Mouse (Mus musculus) erythroblast, adult 5-6 weeks (primary cell): ENCODE data around the gene Ifitm1. TPM values are rescaled to one million over a fixed set of nuclear protein-coding genes. Genes with fewer than 3 reads are reported as not detected.
"Not testable (repeated sequence)": the region's sequence is repeated elsewhere in the genome, so short reads cannot be mapped to it uniquely, and the experiment has no call there.

ENCODE experiments used
- ATAC-seq: replicated peaks from 2 replicates; pipeline ENCODE4 v1.8.0; 2016; ENCODE audit warnings: moderate number of reproducible peaks, mild to moderate bottlenecking, moderate TSS enrichment, inconsistent platforms; ENCODE audit not compliant: poor library complexity, low FRiP score, severe bottlenecking
- total RNA-seq, 2 experiments: library from RNA; stranded (forward) in 1 of 2; stranded (reverse) in 1 of 2; fragments of 150-400 nt in 1 of 2; fragments of 200-764, 138-1000 nt in 1 of 2; gene quantifications; 2 replicates each; pipeline versions ENCODE4 v1.2.3 to v1.2.4; 2015 to 2017; ENCODE audit warnings: low replicate concordance in 2 of 2

Gene Ifitm1
- total RNA-seq, 2 experiments from 2014 or later, result 11.8 to 47.3 TPM

DNA sequence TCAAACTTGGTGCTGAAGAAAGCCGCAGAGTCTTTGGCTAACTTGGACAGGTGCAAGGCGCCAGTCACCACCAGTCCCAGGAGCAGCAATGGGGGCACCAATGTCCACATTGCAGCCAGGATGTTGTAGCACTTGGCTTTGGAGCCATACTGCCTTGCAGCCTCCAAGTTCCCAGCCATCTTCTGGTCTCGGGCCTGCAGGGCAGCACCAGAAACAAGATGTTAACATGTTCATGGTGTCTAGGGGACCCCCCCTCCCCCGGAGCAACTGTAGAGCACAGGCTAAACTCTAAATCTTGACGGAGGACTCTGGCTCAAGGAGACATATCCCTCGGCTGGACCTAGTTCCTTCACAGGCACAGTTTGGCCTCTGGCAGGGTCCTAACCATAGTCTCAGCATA is 17.8 kb upstream of the Ifitm1 start:
- ATAC-seq, result no peak

DNA sequence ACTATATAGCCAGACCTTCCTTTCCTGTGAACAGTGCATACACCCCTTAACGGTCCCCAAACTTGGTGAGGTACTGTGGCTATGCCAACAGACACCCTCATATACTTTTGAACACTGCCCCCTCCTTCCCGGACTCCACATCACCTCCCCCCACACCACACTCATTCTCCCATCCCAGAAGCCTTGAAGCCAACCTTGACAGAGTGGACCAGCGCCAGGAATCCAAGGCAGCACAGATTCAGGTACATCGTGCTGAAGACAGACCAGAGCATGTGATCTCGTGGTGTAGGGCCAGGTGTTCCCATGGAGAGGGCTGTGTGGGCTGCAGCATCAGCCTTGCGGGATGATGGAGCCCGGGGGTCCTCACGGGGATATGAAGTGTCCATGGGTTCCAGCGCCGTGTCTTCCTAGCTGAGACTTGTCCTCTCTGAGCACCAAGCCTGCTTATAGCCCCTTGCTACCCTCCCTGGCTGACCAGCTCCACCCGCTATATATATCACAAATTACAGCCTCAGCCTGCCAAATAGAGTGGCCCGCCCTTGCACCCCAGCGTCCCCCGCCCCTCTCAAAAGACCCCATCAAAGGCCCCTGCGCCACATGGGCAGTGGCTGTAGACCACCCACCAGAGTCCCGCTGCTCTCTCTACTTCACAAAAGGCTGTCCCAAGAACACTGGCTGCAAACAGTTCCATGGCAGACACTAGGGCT is 17.0 kb upstream of the Ifitm1 start, which contains the start of gene Ifitm5:
TSS of gene Ifitm5 (minus strand) at position 468 of the 707 bp plus-strand sequence.
- ATAC-seq, result no peak

DNA sequence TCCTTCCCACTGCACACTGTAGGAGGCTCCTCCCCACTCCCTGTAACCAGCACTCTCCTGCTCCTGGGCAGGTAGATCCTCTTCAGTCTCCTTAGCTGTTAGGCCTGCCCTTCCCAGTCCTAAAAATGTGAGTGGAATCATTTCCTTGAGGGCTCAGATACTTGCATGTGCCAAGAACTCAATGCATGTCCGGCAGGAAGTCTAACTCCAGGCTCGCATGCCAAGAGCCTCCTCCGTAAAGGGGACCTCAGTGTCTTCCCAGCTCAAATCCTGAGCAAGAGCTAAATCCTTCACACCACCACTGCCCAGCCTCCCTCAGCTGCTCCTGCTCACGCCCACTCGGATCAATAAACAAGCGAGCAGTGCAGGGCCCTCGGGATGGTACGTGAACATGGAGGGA is 16.0 kb upstream of the Ifitm1 start:
- no peak for ATAC-seq

DNA sequence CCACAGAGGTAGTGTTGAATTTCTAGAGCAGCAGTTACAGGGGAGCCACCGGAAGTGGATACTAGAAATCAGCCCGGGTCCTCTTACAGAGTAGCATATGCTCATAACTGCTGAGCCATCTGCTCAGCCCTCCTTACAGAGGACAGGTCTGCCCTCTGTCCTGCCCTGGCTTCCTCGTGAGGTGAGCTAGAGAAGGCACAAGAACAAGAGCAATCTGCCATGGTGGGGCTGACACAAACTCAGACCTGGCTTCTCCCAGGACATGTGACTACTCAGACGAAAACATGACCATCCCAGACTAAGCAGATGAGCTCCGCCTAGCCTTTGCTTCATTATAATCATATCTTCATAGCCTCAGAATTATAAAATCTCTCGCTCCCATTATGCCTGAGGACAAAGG is 15.3 kb upstream of the Ifitm1 start:
- ATAC-seq, result no peak

DNA sequence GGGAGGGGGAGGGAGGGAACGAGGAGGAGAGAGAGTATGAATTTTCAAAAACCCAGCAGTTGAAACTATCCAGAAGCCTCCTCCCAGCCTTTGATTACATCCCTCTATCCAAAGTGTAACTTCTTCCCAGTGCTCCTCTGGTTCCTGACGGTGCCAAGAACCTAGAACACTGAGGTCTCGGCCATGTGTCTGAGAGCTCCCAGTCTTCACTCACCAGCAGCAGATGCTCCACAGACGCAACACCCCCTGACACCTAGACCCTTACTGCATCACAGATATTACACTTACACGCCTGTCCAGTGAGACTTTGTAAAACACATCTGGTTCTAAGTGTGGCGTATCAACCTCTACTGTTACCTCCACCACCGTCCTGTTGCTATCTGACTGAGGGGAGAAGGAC is 14.6 kb upstream of the Ifitm1 start:
- no peak for ATAC-seq

DNA sequence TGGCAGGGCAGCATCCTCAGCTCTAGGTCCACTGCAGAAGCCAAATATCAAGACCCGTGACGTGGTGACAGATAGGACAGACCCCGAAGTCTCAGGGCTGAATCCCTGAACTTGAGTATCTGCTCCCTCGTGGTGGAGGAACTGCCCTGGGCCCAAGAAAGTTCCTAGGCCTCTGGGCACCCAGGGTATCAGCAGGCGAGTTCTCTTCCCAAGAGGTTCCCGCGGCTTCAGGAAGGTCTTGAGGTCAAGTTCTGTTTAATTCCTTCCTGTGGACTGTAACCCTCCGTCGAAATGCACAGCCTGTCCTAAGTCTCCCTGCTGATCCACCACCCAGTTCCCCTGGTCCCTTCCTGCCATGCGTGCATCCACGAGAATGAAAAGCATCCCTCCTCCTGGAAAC is 13.9 kb upstream of the Ifitm1 start:
- ATAC-seq, result no peak

DNA sequence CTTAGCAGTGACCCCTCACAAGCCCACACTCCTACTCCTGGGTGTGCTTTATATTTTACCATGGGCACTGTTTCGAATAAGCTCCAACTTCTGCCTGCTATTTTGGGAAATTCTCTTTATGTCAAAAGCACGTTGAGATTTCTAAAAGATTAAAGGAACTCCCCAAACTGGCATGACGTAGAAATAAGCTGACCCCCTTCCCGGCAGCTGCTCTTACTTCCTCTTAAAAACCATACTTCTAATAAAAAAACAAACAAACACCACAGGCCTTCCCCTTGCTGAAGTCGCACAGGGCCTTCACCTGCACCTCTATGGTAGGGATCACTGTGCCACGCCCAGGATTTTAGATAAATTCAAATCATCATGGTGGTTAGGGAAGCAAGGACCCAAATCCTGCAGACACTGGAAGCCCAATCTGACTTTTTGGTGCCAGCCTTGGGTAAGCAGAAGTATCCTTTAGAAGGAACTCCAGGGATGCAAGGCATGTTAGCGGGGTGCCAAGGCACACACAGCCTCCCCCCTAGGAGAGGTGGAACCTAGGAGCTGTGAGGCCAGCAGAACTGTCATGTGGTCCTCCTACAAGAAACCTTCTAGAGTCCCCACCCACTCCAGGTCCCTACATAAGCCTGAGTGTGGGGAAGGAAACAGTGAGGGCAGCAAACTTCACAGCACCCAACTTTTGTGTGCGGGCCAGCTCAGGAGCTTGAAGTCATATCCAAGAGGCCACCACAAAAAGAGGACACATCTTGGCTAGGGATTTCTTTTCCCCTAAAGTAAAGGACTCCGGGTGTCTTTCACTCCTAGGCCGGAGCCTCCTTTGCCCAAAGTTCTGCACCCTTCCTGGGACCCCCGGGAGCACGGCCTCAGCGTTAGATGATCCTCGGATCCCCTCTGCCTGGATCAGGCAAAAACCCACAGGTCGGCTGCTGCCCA is 13.0 kb upstream of the Ifitm1 start:
- ATAC-seq, result no peak

DNA sequence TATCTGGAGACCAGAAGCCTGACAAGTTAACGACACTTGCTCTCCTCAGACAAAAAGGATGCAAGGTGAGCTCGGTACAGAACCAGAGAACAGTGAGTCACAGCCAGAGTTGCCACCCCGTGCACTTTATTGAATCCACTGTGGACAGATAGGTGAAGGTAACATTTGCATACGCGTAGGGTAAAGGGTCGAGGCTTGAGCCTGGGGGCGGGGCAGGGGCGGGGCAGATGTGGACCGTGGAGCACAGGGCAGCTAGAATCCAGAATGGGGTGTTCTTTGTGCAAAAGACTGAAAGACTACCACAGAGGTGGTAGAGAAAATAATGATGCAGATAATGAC is 12.3 kb upstream of the Ifitm1 start:
- no peak for ATAC-seq

DNA sequence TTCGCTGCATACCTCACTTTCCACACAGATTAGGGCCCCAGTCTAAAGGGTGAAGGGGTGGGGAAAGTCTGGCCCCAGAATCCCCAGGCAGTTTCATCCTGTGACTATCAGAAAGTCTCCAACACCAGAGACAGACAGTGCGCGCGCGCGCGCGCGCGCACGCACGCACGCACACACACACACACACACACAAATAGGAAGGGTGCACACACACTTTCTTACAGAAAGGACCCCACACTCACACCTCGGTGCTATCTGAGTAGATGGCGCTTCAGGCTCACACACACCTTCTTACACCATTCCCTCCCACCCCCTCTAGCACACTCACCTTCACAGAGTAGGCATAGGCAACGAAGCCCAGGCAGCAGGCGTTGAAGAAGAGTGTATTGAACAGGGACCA is 11.7 kb upstream of the Ifitm1 start:
- ATAC-seq, result no peak

DNA sequence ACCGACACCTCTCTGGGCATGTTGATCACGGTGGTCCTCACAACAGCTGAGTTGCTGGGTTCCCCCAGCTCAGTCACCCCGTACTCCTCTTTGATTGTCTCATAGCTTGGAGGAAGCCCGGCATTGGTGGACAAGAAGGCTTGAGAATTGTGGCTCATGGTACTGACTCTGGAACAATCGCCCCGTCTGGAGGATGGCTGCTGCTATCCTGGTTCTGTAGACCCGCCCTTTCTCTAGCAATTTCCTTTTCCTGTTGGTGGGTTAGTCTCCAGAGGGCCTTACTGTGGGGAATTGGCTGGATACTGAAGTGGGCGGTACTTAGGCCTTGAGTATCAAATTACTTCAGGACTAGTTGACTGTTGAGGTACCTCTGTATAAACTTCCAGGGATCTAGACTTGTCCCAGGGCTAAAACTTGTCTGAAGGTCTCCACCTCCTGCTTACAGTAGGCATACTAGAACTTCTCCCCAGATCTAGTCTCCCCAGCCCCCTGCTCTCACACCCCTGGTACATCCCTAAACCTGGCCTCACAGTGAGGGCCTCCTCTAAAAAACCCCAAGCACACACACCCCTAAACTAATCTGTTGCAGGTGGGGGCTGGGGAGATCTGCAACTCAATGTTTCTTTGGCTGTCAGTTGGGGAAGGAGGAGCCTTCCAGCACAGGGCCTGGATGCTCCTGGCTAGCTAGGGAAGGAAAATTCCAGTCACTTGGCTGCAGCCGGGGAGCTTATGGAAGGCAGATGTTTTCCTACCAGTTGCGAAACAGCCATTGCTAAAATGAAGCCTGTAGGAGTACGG is 11.1 kb upstream of the Ifitm1 start, which contains the start of the genes Gm45717 and Ifitm2:
TSS of gene Gm45717 (minus strand) at position 180 of the 798 bp plus-strand sequence.
TSS of gene Ifitm2 (minus strand) at position 230 of the 798 bp plus-strand sequence.
- ATAC-seq, result no peak

DNA sequence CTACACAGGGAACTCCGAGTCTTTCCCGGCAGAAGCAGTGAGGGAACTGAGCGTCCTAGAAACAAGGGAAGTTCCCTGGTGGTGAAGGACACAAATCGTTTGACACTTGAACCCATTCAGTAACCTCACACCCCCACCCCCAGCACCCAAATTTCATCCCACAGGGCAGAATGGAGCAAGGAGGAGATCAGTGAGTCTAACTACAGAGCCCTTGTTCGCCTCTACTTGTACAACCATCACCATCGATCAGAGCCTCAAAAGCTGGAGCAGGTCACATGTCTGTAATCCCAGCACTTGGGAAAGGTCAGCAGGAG is 10.5 kb upstream of the Ifitm1 start:
- no peak for ATAC-seq

DNA sequence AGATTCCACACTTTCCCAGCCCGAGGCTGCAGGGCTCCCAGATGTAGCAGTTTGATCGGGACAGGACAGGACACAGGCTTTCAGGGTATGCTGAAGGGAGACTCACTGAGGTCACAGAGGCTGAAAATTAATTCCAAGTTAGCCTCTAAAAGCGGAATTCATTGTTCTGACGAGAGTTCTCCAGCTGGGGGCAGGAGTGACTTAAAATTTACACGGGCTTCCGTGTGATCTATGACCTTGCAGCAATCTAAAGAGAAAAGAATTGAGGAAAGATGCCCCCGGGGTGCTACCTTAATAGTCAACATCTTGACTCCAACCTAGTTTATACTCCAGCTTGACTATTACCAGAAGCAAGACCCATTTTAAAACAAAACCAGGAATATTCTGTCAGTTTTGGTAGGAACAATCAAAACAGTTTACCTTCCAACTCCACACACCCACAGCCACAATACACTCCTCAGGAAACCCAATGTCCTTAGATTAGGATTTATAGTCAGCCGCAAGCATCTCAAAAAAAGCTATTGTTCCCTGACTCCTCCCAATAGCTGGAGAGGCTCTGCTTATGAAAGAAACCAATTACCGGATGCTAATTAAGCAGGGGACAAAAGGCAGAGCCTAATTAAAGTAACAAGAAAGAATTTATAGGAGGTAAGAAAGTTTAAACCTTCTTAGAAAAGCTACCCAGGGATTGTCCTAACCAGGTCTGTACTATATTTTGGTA is 7.7 kb upstream of the Ifitm1 start:
- 0 out of 2 replicates have a peak, but pooled peaks have one; percentile 33 for ATAC-seq

DNA sequence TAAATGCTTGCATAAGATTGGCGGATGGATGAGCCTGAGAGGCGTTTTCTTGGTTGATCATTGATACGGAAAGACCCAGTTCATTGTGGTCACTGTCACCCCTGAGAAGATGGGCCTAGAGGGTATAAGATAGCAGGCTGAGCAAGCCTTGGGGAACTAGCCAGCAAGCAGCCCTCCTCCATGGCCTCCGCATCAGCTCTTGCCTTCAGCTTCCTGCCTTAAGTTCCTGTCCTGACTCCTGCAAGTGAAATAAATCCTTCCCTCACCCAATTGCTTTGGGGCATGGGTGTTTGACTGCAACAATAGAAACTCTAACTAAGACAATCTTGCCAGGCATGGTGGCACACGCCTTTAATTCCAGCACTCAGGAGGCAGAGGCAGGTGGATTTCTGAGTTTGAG is 7.0 kb upstream of the Ifitm1 start:
- no peak for ATAC-seq

DNA sequence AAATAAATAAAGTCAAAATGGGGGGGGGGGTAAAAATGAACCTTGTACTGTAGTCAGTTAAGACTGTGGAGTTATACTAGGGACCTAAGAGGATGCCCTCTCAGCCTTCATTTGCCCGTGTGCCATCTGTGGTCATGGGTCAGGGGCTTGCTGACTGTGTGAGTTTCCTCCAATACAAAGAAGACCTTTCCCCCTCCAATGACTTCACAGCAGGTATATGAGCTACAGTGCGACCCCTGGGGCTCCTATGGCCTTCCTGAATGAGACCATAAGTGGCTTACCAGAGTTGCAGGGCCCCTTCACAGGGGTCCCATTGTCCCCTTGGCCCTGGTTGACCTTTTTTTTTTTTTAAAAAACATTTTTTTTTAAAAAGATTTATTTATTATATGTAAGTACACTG is 5.6 kb upstream of the Ifitm1 start:
- ATAC-seq, result no peak

DNA sequence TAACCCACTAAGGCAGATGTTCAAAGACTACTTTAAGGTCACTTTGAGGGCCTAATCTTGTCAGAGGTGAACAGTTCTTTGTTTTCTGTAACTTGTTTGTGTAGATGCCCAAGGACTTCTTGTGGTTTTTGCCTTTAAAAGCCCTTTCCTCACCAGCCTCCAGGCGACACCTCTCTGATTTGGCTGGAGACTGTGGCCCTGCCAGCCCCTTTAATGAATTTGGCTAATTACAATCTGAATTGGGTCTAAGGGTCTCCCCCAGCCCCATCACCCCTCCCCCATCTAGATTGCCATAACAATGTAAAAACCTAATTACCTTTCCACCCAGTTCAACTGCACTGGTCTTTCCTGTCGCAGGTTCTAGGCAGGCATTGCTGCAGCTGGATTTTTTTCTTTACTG is 4.3 kb upstream of the Ifitm1 start:
- ATAC-seq, result no peak

DNA sequence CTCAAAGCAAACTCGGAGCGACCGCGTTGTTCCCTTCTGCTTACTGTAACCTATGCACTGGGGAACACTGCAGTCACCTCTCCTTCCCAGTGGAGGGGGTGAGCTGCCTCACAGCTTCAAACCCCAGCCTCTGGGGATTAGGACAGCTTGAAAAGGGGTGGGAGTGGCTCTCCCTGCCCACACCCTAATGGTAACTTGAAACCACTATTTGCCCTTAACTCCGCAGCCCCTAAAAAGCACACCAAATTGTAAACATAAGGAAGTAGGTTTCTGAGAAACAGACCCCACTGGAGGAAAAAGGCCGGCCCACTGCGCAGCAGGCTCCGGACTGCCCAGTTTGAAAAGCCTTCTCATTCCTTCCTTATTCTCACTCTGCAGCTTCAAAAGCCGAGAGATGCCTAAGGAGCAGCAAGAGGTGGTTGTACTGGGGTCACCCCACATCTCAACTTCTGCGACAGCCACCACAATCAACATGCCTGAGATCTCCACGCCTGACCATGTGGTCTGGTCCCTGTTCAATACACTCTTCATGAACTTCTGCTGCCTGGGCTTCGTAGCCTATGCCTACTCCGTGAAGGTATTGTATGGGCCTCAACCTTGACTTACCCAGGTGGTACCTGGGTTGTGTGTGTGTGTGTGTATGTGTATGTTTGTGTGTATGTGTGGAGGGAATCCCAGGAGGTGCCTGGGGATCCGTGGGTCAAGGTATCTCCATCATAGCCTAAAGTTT is 1.0 kb downstream of the Ifitm1 start:
- ATAC-seq, result no peak

DNA sequence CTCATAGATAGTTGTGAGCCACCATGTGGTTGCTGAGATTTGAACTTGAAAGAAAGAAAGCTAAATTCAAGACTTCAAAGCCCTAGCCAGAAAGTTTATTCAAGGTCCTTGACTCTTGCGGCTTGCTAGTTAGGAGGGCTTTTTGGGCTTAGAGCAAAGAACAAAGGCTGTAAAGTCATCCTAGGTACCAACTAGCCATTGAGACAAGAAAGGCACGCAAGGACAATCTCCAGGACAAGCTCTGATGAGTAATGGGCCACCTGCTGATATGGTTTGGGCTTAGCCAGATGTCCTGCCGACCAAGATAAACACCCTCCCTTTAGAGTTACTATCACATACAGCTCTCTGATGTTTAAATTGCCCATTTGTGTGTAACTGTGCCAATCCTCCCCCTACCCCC is 1.7 kb downstream of the Ifitm1 start:
- ATAC-seq, result not testable (repeated sequence)

DNA sequence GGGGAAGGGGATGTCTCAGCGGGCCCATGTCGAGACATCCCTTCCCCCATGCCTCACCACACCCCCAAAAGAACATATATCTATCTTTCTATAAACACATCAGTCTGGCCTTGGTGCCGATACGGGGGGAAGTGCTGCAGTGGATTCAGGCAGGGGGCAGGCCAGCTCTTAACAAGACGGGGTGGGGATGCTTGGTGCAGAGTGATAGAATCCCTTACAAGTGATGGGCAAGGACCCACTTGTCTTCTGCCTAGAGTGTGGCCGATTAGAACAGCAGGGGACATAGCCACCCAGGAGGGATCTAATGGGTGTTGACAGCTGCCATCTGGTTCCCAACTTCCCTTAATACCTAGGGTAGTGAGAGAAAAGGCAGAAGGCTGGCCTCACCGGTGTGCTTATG is 3.9 kb downstream of the Ifitm1 start:
- no peak for ATAC-seq

DNA sequence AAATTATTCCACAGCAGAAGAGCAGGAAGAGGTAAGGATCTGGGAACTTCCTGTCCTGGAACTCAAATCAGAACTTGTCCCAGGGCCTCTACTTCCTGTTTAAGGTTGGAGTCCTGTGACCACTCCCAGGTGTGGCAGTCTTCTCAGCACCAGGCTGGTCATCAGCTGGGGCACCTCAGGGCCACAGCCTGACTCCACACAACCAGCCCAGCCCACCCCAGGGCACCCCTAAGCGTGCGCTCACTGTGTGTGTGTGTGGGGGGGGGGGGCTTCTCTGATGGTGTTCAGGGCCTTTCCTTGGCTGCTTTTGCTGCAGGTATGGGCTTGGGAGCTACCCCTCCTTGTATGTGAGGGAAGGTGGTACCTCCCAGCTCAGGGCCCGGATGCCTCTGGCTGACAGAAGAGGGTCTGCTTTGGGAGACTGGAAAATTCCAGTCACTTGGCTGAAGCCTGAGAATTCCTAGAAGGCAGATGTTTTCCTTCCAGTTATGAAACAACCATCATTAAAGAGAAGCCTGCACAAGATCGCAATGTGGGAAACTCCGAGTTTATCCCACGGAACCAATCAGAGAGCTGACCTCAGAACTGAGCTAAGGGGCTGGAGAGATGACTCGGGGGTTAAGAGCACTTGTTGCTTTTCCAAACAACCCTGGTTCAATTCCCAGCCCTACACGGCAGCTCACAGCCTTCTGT is 4.6 kb downstream of the Ifitm1 start:
- no peak for ATAC-seq
